Mouse (Mus musculus): Measurements from ENCODE around the gene Art3. TPM values are rescaled to one million over a fixed set of nuclear protein-coding genes. Genes with fewer than 3 reads are reported as not detected.

Art3 gene
- total RNA-seq, 1 experiment = 0.71 TPM

DNA sequence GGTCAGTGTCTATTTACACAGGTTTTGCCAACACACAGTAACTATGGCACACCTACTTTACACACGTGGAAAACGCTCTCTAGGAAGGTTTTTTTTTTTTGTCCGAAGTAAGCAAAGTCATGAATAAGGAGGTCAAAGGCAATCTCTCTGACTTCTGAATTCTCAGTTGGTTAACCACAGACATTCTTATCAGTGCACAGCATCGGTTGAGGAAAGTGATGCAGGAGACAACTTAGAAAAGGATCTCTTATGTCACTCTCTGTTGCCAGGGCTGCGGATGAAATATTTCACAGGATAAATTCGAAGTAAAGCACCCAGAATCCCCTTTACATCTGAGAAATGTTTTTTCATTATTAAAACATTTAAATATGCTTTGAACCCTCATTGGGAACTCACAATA is 4.3 kb upstream of the Art3 start:
- no peak for TF ChIP-seq MAFK (IDR thresholded peaks at IDR 0.05; ENCODE audit: insufficient read depth, low read depth, low read length)
- no peak for TF ChIP-seq HCFC1 (IDR thresholded peaks at IDR 0.05; ENCODE audit: borderline replicate concordance, insufficient read depth, low read length)
- TF ChIP-seq ZNF384 (IDR thresholded peaks at IDR 0.05; ENCODE audit: low read depth, low read length) = no peak
- TF ChIP-seq ZC3H11A (IDR thresholded peaks at IDR 0.05; ENCODE audit: borderline replicate concordance, low read depth, low read length) = no peak
- TF ChIP-seq CHD2 (IDR thresholded peaks at IDR 0.05; ENCODE audit: low read depth, low read length) = no peak
- no peaks in the 10 kb centered on the region for H3K9me3 ChIP-seq (ENCODE audit: control insufficient read depth, insufficient read depth, low read depth, low read length)
- no peak overlapping the region for H3K9ac ChIP-seq (ENCODE audit: insufficient read depth, low read depth, low read length, poor library complexity, severe bottlenecking)
- in situ Hi-C loops (cut with MboI; ENCODE audit: low sequenced_read_pairs in 2 of 2, unreplicated experiment in 2 of 2) = no loop called here
- H3K36me3 ChIP-seq (ENCODE audit: control insufficient read depth, insufficient read depth, low read length, poor library complexity, severe bottlenecking) = no peaks in the 10 kb centered on the region
- no peaks in the 10 kb centered on the region for H3K4me1 ChIP-seq (ENCODE audit: control insufficient read depth in 2 of 2, insufficient read depth in 2 of 2, low read length in 2 of 2, poor library complexity in 1 of 2)
- H3K27ac ChIP-seq (ENCODE audit: insufficient read depth, low read depth, low read length, poor library complexity, severe bottlenecking) = no peak overlapping the region
- no peak overlapping the region for H3K4me3 ChIP-seq (ENCODE audit: insufficient read depth in 1 of 2, low read depth in 1 of 2, low read length in 2 of 2, poor library complexity in 1 of 2, severe bottlenecking in 1 of 2)
- no peak for DNase-seq (ENCODE audit: low read depth, low spot score)

DNA sequence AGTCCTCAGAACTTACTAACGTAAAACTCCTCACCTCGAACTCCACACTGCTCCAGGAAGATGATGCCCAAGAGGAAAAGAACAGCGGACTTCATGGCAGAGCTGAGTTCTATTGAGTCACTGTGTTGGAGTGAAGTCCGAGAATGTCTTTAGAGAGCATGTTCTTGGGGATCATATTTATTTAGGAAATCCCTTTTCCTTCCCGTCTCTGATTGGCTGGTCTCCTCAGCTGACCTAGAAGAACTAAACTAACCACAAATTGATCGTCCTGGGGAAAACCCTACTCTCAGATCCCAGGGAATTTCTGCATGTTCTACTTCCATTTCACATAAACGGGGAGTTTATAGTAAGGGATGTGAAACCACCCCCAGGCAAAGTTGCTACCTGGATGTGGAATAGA is 3.7 kb upstream of the Art3 start, which contains the start of gene Cxcl9:
Cxcl9 (minus strand) TSS at position 151 of the 400 bp plus-strand sequence.
- Histone ChIP-seq H3K4me1 (ENCODE audit: control insufficient read depth in 2 of 2, insufficient read depth in 2 of 2, low read length in 2 of 2, poor library complexity in 1 of 2) (peaks cover 0 to 2% of the 10 kb centered on the region in 2 experiments; a peak in 1 of 4 replicates), H3K9me3 (ENCODE audit: control insufficient read depth, insufficient read depth, low read depth, low read length) (no peaks in the 10 kb centered on the region), H3K36me3 (ENCODE audit: control insufficient read depth, insufficient read depth, low read length, poor library complexity, severe bottlenecking) (no peaks in the 10 kb centered on the region), H3K27ac (ENCODE audit: insufficient read depth, low read depth, low read length, poor library complexity, severe bottlenecking) (no peak within 1 kb of the TSS), H3K9ac (ENCODE audit: insufficient read depth, low read depth, low read length, poor library complexity, severe bottlenecking) (no peak within 1 kb of the TSS), H3K4me3 (ENCODE audit: insufficient read depth in 1 of 2, low read depth in 1 of 2, low read length in 2 of 2, poor library complexity in 1 of 2, severe bottlenecking in 1 of 2) (no peak within 1 kb of the TSS)
- TF ChIP-seq CHD2 (IDR thresholded peaks at IDR 0.05; ENCODE audit: low read depth, low read length) (no peak), HCFC1 (IDR thresholded peaks at IDR 0.05; ENCODE audit: borderline replicate concordance, insufficient read depth, low read length) (no peak), ZC3H11A (IDR thresholded peaks at IDR 0.05; ENCODE audit: borderline replicate concordance, low read depth, low read length) (no peak), MAFK (IDR thresholded peaks at IDR 0.05; ENCODE audit: insufficient read depth, low read depth, low read length) (no peak), ZNF384 (IDR thresholded peaks at IDR 0.05; ENCODE audit: low read depth, low read length) (no peak)
- in situ Hi-C loops (cut with MboI; ENCODE audit: low sequenced_read_pairs in 2 of 2, unreplicated experiment in 2 of 2) = no loop called here
- no peak for DNase-seq (ENCODE audit: low read depth, low spot score)

DNA sequence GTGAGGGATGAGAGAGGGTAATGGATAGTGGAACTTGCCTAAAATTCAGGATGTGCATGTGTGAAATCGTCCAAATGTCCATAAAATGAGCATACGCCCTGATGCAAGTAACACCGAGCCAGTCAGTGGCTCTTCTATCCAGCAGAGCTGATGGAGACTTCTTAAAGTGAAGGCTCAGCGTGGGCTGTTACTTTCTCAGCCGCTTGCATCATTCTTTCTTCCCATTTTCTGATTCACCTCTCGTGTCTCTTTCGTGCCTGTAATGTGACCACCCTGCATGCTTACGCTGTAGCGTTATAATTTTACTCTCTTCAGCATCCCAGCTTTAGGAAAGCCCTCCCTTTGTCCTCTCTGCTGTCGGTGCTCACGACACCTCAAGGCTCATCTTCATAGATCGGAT is 505 bp upstream of the Art3 start:
- no peak overlapping the region for H3K27ac ChIP-seq (ENCODE audit: insufficient read depth, low read depth, low read length, poor library complexity, severe bottlenecking)
- peaks cover 0 to 2% of the 10 kb centered on the region in 2 experiments; a peak in 1 of 4 replicates for H3K4me1 ChIP-seq (ENCODE audit: control insufficient read depth in 2 of 2, insufficient read depth in 2 of 2, low read length in 2 of 2, poor library complexity in 1 of 2)
- no peak for DNase-seq (ENCODE audit: low read depth, low spot score)
- H3K36me3 ChIP-seq (ENCODE audit: control insufficient read depth, insufficient read depth, low read length, poor library complexity, severe bottlenecking) = no peaks in the 10 kb centered on the region
- H3K9ac ChIP-seq (ENCODE audit: insufficient read depth, low read depth, low read length, poor library complexity, severe bottlenecking) = no peak overlapping the region
- no peaks in the 10 kb centered on the region for H3K9me3 ChIP-seq (ENCODE audit: control insufficient read depth, insufficient read depth, low read depth, low read length)
- no peak for TF ChIP-seq HCFC1 (IDR thresholded peaks at IDR 0.05; ENCODE audit: borderline replicate concordance, insufficient read depth, low read length)
- no peak for TF ChIP-seq MAFK (IDR thresholded peaks at IDR 0.05; ENCODE audit: insufficient read depth, low read depth, low read length)
- no peak for TF ChIP-seq CHD2 (IDR thresholded peaks at IDR 0.05; ENCODE audit: low read depth, low read length)
- TF ChIP-seq ZNF384 (IDR thresholded peaks at IDR 0.05; ENCODE audit: low read depth, low read length) = no peak
- TF ChIP-seq ZC3H11A (IDR thresholded peaks at IDR 0.05; ENCODE audit: borderline replicate concordance, low read depth, low read length) = no peak
- in situ Hi-C loops (cut with MboI; ENCODE audit: low sequenced_read_pairs in 2 of 2, unreplicated experiment in 2 of 2) = no loop called here
- H3K4me3 ChIP-seq (ENCODE audit: insufficient read depth in 1 of 2, low read depth in 1 of 2, low read length in 2 of 2, poor library complexity in 1 of 2, severe bottlenecking in 1 of 2) = no peak overlapping the region

DNA sequence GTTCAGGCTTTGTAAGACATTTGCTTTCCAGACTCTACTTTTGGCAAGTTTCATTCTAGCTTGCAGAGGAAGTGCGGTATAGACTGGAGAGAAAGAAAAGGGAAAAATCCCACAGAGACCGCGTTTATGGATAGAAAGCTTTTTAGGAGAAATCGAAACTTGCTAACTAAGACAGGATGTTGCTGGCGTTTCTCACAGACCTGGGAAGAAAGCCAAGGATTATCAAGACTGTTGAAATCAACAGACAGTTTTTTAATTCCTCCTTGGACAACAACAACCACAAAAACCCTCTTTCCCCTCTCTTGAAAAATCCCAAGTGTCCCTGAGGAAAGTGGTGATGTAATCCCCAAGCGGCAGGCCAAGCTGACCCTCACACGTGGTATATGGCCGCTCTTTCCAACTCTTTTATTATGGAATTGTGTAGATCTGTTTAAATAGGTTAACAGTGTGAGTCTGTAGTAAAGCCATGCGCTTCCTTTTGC is 773 bp downstream of the Art3 start:
- no peaks in the 10 kb centered on the region for H3K36me3 ChIP-seq (ENCODE audit: control insufficient read depth, insufficient read depth, low read length, poor library complexity, severe bottlenecking)
- in situ Hi-C loops (cut with MboI; ENCODE audit: low sequenced_read_pairs in 2 of 2, unreplicated experiment in 2 of 2) = no loop called here
- no peak overlapping the region for H3K9ac ChIP-seq (ENCODE audit: insufficient read depth, low read depth, low read length, poor library complexity, severe bottlenecking)
- DNase-seq (ENCODE audit: low read depth, low spot score) = no peak
- H3K4me1 ChIP-seq (ENCODE audit: control insufficient read depth in 2 of 2, insufficient read depth in 2 of 2, low read length in 2 of 2, poor library complexity in 1 of 2) = peaks cover 0 to 2% of the 10 kb centered on the region in 2 experiments; a peak in 1 of 4 replicates
- H3K27ac ChIP-seq (ENCODE audit: insufficient read depth, low read depth, low read length, poor library complexity, severe bottlenecking) = no peak overlapping the region
- no peak overlapping the region for H3K4me3 ChIP-seq (ENCODE audit: insufficient read depth in 1 of 2, low read depth in 1 of 2, low read length in 2 of 2, poor library complexity in 1 of 2, severe bottlenecking in 1 of 2)
- H3K9me3 ChIP-seq (ENCODE audit: control insufficient read depth, insufficient read depth, low read depth, low read length) = no peaks in the 10 kb centered on the region
- TF ChIP-seq MAFK (IDR thresholded peaks at IDR 0.05; ENCODE audit: insufficient read depth, low read depth, low read length) (no peak), HCFC1 (IDR thresholded peaks at IDR 0.05; ENCODE audit: borderline replicate concordance, insufficient read depth, low read length) (no peak)

DNA sequence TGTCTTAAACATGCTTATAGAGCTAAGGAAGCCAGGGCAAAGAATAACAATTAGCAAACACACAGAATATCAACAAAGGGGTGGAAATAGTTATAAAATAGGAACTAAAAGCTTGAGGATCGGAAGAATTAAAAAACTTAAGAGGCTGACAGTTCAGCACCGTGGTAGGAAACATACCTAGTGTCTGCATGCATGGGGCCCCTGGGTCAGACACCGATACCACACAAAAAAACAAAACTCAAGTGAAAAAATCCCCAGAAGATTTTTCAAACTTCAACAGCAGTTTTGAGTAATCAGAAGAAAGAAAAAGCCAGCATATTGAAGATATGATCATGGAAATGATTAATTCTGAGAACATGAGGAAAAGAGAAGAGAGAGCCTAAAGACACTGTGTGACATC is 5.1 kb downstream of the Art3 start:
- H3K36me3 ChIP-seq (ENCODE audit: control insufficient read depth, insufficient read depth, low read length, poor library complexity, severe bottlenecking) = no peaks in the 10 kb centered on the region
- H3K4me3 ChIP-seq (ENCODE audit: insufficient read depth in 1 of 2, low read depth in 1 of 2, low read length in 2 of 2, poor library complexity in 1 of 2, severe bottlenecking in 1 of 2) = no peak overlapping the region
- no peaks in the 10 kb centered on the region for H3K9me3 ChIP-seq (ENCODE audit: control insufficient read depth, insufficient read depth, low read depth, low read length)
- H3K4me1 ChIP-seq (ENCODE audit: control insufficient read depth in 2 of 2, insufficient read depth in 2 of 2, low read length in 2 of 2, poor library complexity in 1 of 2) = peaks cover 0 to 2% of the 10 kb centered on the region in 2 experiments; a peak in 1 of 4 replicates
- H3K9ac ChIP-seq (ENCODE audit: insufficient read depth, low read depth, low read length, poor library complexity, severe bottlenecking) = no peak overlapping the region
- in situ Hi-C loops (cut with MboI; ENCODE audit: low sequenced_read_pairs in 2 of 2, unreplicated experiment in 2 of 2) = no loop called here
- DNase-seq (ENCODE audit: low read depth, low spot score) = no peak
- TF ChIP-seq ZNF384 (IDR thresholded peaks at IDR 0.05; ENCODE audit: low read depth, low read length) = no peak
- no peak for TF ChIP-seq CHD2 (IDR thresholded peaks at IDR 0.05; ENCODE audit: low read depth, low read length)
- no peak for TF ChIP-seq MAFK (IDR thresholded peaks at IDR 0.05; ENCODE audit: insufficient read depth, low read depth, low read length)
- TF ChIP-seq ZC3H11A (IDR thresholded peaks at IDR 0.05; ENCODE audit: borderline replicate concordance, low read depth, low read length) = no peak
- no peak overlapping the region for H3K27ac ChIP-seq (ENCODE audit: insufficient read depth, low read depth, low read length, poor library complexity, severe bottlenecking)
